7 mouse cellular contexts compared by ENCODE assay signal in the genomic region with DNA sequence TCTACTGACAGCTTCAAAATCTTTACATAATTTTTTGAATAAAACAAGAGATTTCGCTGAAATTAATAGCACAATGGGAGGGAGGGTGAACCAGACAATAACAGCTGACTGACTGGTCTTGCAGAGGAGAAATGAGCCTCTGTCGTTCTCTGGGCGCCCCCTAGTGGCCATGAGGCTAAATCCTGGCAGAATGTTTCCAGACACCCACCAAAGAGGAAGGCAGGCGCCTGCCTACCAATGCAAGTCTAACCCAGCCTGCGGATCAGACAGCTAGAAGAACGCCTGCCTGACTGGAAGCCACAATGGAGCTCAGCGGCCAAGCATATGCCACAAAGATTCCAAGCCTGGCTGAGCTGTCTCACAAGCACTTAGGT. TPM values are rescaled to one million over a fixed set of nuclear protein-coding genes. Genes with fewer than 3 reads are reported as not detected.
A peak's percentile ranks its signal among the peaks of the same experiment; 100 is the strongest.
DNase-seq lines count a peak whose midpoint lies in the region; ATAC-seq lines count a peak whose summit lies in the region.

No protein-coding gene starts in this region.

- peak overlapping the region; percentile 100 for H3K9ac ChIP-seq in midbrain, embryonic 14.5 days (replicated peaks; ENCODE audit: low read length)

- H3K4me1 ChIP-seq in limb, embryonic 10.5 days = peaks cover 60% of the 10 kb centered on the region
- H3K4me1 ChIP-seq in midbrain, embryonic 14.5 days (ENCODE audit: control insufficient read depth, insufficient read depth, low read length) = peaks cover 42% of the 10 kb centered on the region

- H3K27ac ChIP-seq in limb, embryonic 10.5 days = peak overlapping the region; percentile 56; the same call in 1 of the 2 replicates
- peak overlapping the region; percentile 86 for H3K27ac ChIP-seq in midbrain, embryonic 14.5 days (replicated peaks; ENCODE audit: low read depth, low read length)

- DNase-seq in adrenal gland, postnatal 10 days = peak; percentile 98
- peak; percentile 95 for DNase-seq in embryo, embryonic 9.5 days (ENCODE audit: extremely low spot score)
- DNase-seq in heart, adult 18-20 months = peak; percentile 96 to 99
- DNase-seq in kidney, adult 18-20 months = peak; percentile 96
- DNase-seq in limb, embryonic 10.5 days (ENCODE audit: low spot score) = peak; percentile 99
- peak; percentile 99 for DNase-seq in midbrain, embryonic 14.5 days
- DNase-seq in spleen, adult 12 weeks (ENCODE audit: low spot score) = peak; percentile 69

- peaks cover 15% of the 10 kb centered on the region for H3K27me3 ChIP-seq in limb, embryonic 10.5 days (ENCODE audit: low read depth, poor library complexity, severe bottlenecking)
- no peaks in the 10 kb centered on the region for H3K27me3 ChIP-seq in midbrain, embryonic 14.5 days (ENCODE audit: control insufficient read depth, insufficient read depth, low read length)

- WGBS in limb, embryonic 10.5 days = 2% methylated on average over 7 of the region's 7 CpGs
- WGBS in midbrain, embryonic 14.5 days = 1% methylated on average over 7 of the region's 7 CpGs

- peak; percentile 69 for ATAC-seq in midbrain, embryonic 14.5 days (ENCODE audit: low FRiP score, low TSS enrichment)

- H3K36me3 ChIP-seq in limb, embryonic 10.5 days = peaks cover 3% of the 10 kb centered on the region; the same call in 1 of the 2 replicates
- H3K36me3 ChIP-seq in midbrain, embryonic 14.5 days (ENCODE audit: control insufficient read depth, insufficient read depth, low read length) = no peaks in the 10 kb centered on the region

- H3K4me3 ChIP-seq in limb, embryonic 10.5 days = peak overlapping the region; percentile 87
- H3K4me3 ChIP-seq in midbrain, embryonic 14.5 days (replicated peaks; ENCODE audit: low read depth, low read length) = peak overlapping the region; percentile 82

- H3K4me2 ChIP-seq in midbrain, embryonic 14.5 days (ENCODE audit: low read length) = peak overlapping the region; percentile 96

- no peaks in the 10 kb centered on the region for H3K9me3 ChIP-seq in limb, embryonic 10.5 days (replicated peaks)
- H3K9me3 ChIP-seq in midbrain, embryonic 14.5 days (ENCODE audit: control insufficient read depth, low read length) = no peaks in the 10 kb centered on the region

RNA-seq across cellular contexts. Expression of gene Nuak1, which starts 2.4 kb away (rescaled TPM):
- total RNA-seq in adrenal gland, postnatal 10 days (2021) = 10 to 100 TPM in 1 of 2 experiments, 1 to 10 TPM in 1; 8.8 to 10.9 TPM
- total RNA-seq in heart, adult 18-20 months (2021) = 10 to 100 TPM; 27.9 to 32.2 TPM
- 0.69 and 1.2 TPM in 2 replicates for polyA plus RNA-seq in limb, embryonic 10.5 days (2016; fragmentation: Nextera tagmentation; extraction: Ambion mirVana)
- 5.4 and 9.2 TPM in 2 replicates for polyA plus RNA-seq in midbrain, embryonic 14.5 days (2014; fragmentation: Nextera tagmentation; extraction: Ambion mirVana)

Comparison
In these comparisons a context has a peak if more than half of its experiments do, and no peak if none do; other contexts are left out.
1. Peak in every context shown above with its lines: DNase-seq, ATAC-seq, H3K4me3 ChIP-seq and H3K27ac ChIP-seq.